8 mouse cellular contexts compared by ENCODE assay signal in genomic region chr11:50131801-50132201, GRCm38 (mm10). TPM values are rescaled to one million over a fixed set of nuclear protein-coding genes. Genes with fewer than 3 reads are reported as not detected.
DNase-seq lines count a peak whose midpoint lies in the region; ATAC-seq and TF ChIP-seq lines count a peak whose summit lies in the region.

No protein-coding gene starts in this region.

- peaks cover 34% of the 10 kb centered on the region for H3K4me1 ChIP-seq in heart, embryonic 10.5 days
- no peaks in the 10 kb centered on the region for H3K4me1 ChIP-seq in embryonic facial prominence, embryonic 11.5 days (ENCODE audit: control insufficient read depth, insufficient read depth, low read length)
- peaks cover 8% of the 10 kb centered on the region; the same call in 1 of the 2 replicates for H3K4me1 ChIP-seq in kidney, embryonic 14.5 days (ENCODE audit: control insufficient read depth, insufficient read depth, low read length)

- ATAC-seq in embryonic facial prominence, embryonic 11.5 days (replicated peaks; ENCODE audit: insufficient number of reproducible peaks, low FRiP score, low TSS enrichment, low read depth), result no peak
- ATAC-seq in kidney, embryonic 14.5 days (ENCODE audit: low FRiP score, low TSS enrichment), result no peak

- peak overlapping the region; percentile 99 for H3K27ac ChIP-seq in heart, embryonic 10.5 days
- 0 out of 2 replicates have a peak overlapping the region, but pooled peaks have one; percentile 70 for H3K27ac ChIP-seq in embryonic facial prominence, embryonic 11.5 days (replicated peaks; ENCODE audit: low read depth, low read length)
- peak overlapping the region; percentile 83; the same call in 1 of the 2 replicates for H3K27ac ChIP-seq in kidney, embryonic 14.5 days (ENCODE audit: low read depth, low read length)

- 22% methylated on average over 10 of the region's 10 CpGs for WGBS in heart, embryonic 10.5 days
- 23% methylated on average over 10 of the region's 10 CpGs for WGBS in embryonic facial prominence, embryonic 11.5 days
- WGBS in kidney, embryonic 14.5 days, result 20% methylated on average over 10 of the region's 10 CpGs

- no peak for DNase-seq in heart, embryonic 10.5 days (ENCODE audit: low spot score)
- DNase-seq in heart, postnatal 36 days, result no peak
- DNase-seq in embryonic facial prominence, embryonic 11.5 days (ENCODE audit: low spot score), result no peak
- DNase-seq in gastrocnemius, adult 18-20 months (ENCODE audit: low spot score), result no peak
- no peak for DNase-seq in urinary bladder, postnatal 10 days (ENCODE audit: low spot score)

- no peaks in the 10 kb centered on the region for H3K27me3 ChIP-seq in heart, embryonic 10.5 days (ENCODE audit: insufficient read depth, poor library complexity, severe bottlenecking)
- peaks cover 3% of the 10 kb centered on the region for H3K27me3 ChIP-seq in C2C12 (ENCODE audit: control insufficient read depth, insufficient read depth, insufficient read length)
- H3K27me3 ChIP-seq in embryonic facial prominence, embryonic 11.5 days (ENCODE audit: control insufficient read depth, insufficient read depth, low read length), result no peaks in the 10 kb centered on the region
- no peaks in the 10 kb centered on the region for H3K27me3 ChIP-seq in kidney, embryonic 14.5 days (ENCODE audit: control insufficient read depth, insufficient read depth, low read length)
- H3K27me3 ChIP-seq in myocyte (ENCODE audit: control insufficient read depth, insufficient read depth, insufficient read length), result no peaks in the 10 kb centered on the region

- H3K79me3 ChIP-seq in C2C12 (ENCODE audit: low read depth), result peaks cover 4% of the 10 kb centered on the region

- TF ChIP-seq CTCF in C2C12 (IDR thresholded peaks at IDR 0.05; ENCODE audit: control insufficient read depth, insufficient read depth, insufficient read length), result no peak

- peak overlapping the region; percentile 100 for H3ac ChIP-seq in C2C12 (ENCODE audit: control insufficient read depth, insufficient read length, low read depth)
- H3ac ChIP-seq in myocyte (ENCODE audit: control insufficient read depth, insufficient read length), result peak overlapping the region; percentile 90

- H3K4me3 ChIP-seq in heart, embryonic 10.5 days, result peak overlapping the region; percentile 92
- H3K4me3 ChIP-seq in C2C12 (ENCODE audit: insufficient read depth, poor library complexity, severe bottlenecking) (peak overlapping the region; percentile 84), myocyte (peak overlapping the region; percentile 73)
- H3K4me3 ChIP-seq in embryonic facial prominence, embryonic 11.5 days (ENCODE audit: low read depth, low read length), result peak overlapping the region; percentile 84
- peak overlapping the region; percentile 89 for H3K4me3 ChIP-seq in kidney, embryonic 14.5 days (ENCODE audit: low read length)

- peak overlapping the region; percentile 81 for H3K4me2 ChIP-seq in embryonic facial prominence, embryonic 11.5 days (ENCODE audit: low read depth, low read length)
- H3K4me2 ChIP-seq in kidney, embryonic 14.5 days (replicated peaks; ENCODE audit: low read depth, low read length), result peak overlapping the region; percentile 85
- peak overlapping the region; percentile 85 for H3K4me2 ChIP-seq in myocyte (ENCODE audit: low read depth)

- intact Hi-C loops in heart, postnatal 36 days (cut with DNase I), result loop anchor here (1.0 kb wide), 1 partner anchor 146 kb away; no protein-coding TSS in a partner anchor

- peaks cover 15% of the 10 kb centered on the region for H3K36me3 ChIP-seq in heart, embryonic 10.5 days
- H3K36me3 ChIP-seq in C2C12 (ENCODE audit: control insufficient read depth, insufficient read depth) (peaks cover 7% of the 10 kb centered on the region), myocyte (ENCODE audit: control insufficient read depth, insufficient read depth) (peaks cover 7% of the 10 kb centered on the region)
- no peaks in the 10 kb centered on the region for H3K36me3 ChIP-seq in embryonic facial prominence, embryonic 11.5 days (replicated peaks; ENCODE audit: control insufficient read depth, insufficient read depth, low read depth, low read length)
- H3K36me3 ChIP-seq in kidney, embryonic 14.5 days (ENCODE audit: control insufficient read depth, insufficient read depth, low read length), result peaks cover 12% of the 10 kb centered on the region

- H3K9ac ChIP-seq in embryonic facial prominence, embryonic 11.5 days (replicated peaks; ENCODE audit: low read length), result peak overlapping the region; percentile 99
- H3K9ac ChIP-seq in kidney, embryonic 14.5 days (ENCODE audit: low read depth, low read length), result peak overlapping the region; percentile 98

- TF ChIP-seq POLR2A in myocyte (IDR thresholded peaks at IDR 0.05; ENCODE audit: insufficient read length, low read depth), result no peak

- H3K79me2 ChIP-seq in C2C12 (ENCODE audit: control insufficient read depth, insufficient read depth) (peaks cover 15% of the 10 kb centered on the region), myocyte (ENCODE audit: control insufficient read depth, insufficient read depth) (peaks cover 9% of the 10 kb centered on the region)

- no peaks in the 10 kb centered on the region for H3K9me3 ChIP-seq in heart, embryonic 10.5 days
- no peaks in the 10 kb centered on the region for H3K9me3 ChIP-seq in embryonic facial prominence, embryonic 11.5 days (replicated peaks; ENCODE audit: control insufficient read depth, low read length)
- H3K9me3 ChIP-seq in kidney, embryonic 14.5 days (ENCODE audit: control insufficient read depth, low read length), result no peaks in the 10 kb centered on the region

TF ChIP-seq in C2C12, 6 proteins besides CTCF, POLR2A, EP300 and RAD21:
- no peak for TF ChIP-seq USF1 (IDR thresholded peaks at IDR 0.05; ENCODE audit: low read depth)
- TF ChIP-seq MYOG (IDR thresholded peaks at IDR 0.05; ENCODE audit: control insufficient read depth, extremely low read depth, insufficient read length), result no peak
- no peak for TF ChIP-seq MAX (IDR thresholded peaks at IDR 0.05)
- TF ChIP-seq FOSL1 (IDR thresholded peaks at IDR 0.05; ENCODE audit: insufficient read depth, low read length, poor library complexity, severe bottlenecking), result no peak
- TF ChIP-seq CEBPB (IDR thresholded peaks at IDR 0.05; ENCODE audit: low read depth), result no peak
- no peak for TF ChIP-seq MYOD1 (IDR thresholded peaks at IDR 0.05; ENCODE audit: control insufficient read depth, insufficient read length, low read depth)

TF ChIP-seq in myocyte, 11 proteins besides CTCF, POLR2A, EP300 and RAD21:
- TF ChIP-seq CEBPB (IDR thresholded peaks at IDR 0.05; ENCODE audit: insufficient read depth, poor library complexity, severe bottlenecking) (no peak), MAX (IDR thresholded peaks at IDR 0.05; ENCODE audit: low read depth) (no peak), MYOG (IDR thresholded peaks at IDR 0.05; ENCODE audit: control insufficient read depth in 1 of 3, insufficient read depth in 1 of 3, insufficient read length in 2 of 3, low read depth in 2 of 3) (no peak), SRF (IDR thresholded peaks at IDR 0.05; ENCODE audit: control insufficient read depth, insufficient read length, low read depth) (no peak), TCF3 (IDR thresholded peaks at IDR 0.05; ENCODE audit: insufficient read length, low read depth) (no peak), POLR2AphosphoS2 (IDR thresholded peaks at IDR 0.05; ENCODE audit: insufficient read length, low read depth) (no peak), TCF12 (IDR thresholded peaks at IDR 0.05; ENCODE audit: insufficient read depth, poor library complexity, severe bottlenecking) (no peak)

RNA-seq across cellular contexts. Expression of gene Tbc1d9b, which starts 0.6 kb away (rescaled TPM):
- polyA plus RNA-seq in heart, embryonic 10.5 days (2016; fragmentation: Nextera tagmentation; extraction: Ambion mirVana), result 29.5 and 36.5 TPM in 2 replicates
- total RNA-seq in heart, postnatal 36 days (2021), result 10 to 100 TPM; 43.8 to 49.7 TPM
- 26.4 TPM for polyA plus RNA-seq in C2C12 (2012; fragmentation: generic; extraction: Trizol)
- 24.8 and 26.0 TPM in 2 replicates for polyA plus RNA-seq in embryonic facial prominence, embryonic 11.5 days (2014; fragmentation: Nextera tagmentation; extraction: Ambion mirVana)
- 22.8 and 36.8 TPM in 2 replicates for polyA plus RNA-seq in kidney, embryonic 14.5 days (2014; fragmentation: Nextera tagmentation; extraction: Ambion mirVana)
- polyA plus RNA-seq in myocyte (2012; fragmentation: generic; extraction: Trizol), result 36.6 TPM
- 10 to 100 TPM; 21.3 to 22.8 TPM for total RNA-seq in gastrocnemius, adult 18-20 months (2021)

RNA-seq across cellular contexts. Expression of gene Mrnip, which starts 42.4 kb away (rescaled TPM):
- 15.6 and 21.7 TPM in 2 replicates for polyA plus RNA-seq in heart, embryonic 10.5 days (2016; fragmentation: Nextera tagmentation; extraction: Ambion mirVana)
- total RNA-seq in heart, postnatal 36 days (2021), result 1 to 10 TPM; 1.8 to 2.4 TPM
- polyA plus RNA-seq in C2C12 (2012; fragmentation: generic; extraction: Trizol), result 4.7 TPM
- polyA plus RNA-seq in embryonic facial prominence, embryonic 11.5 days (2014; fragmentation: Nextera tagmentation; extraction: Ambion mirVana), result 24.9 and 25.5 TPM in 2 replicates
- 21.8 and 22.0 TPM in 2 replicates for polyA plus RNA-seq in kidney, embryonic 14.5 days (2014; fragmentation: Nextera tagmentation; extraction: Ambion mirVana)
- polyA plus RNA-seq in myocyte (2012; fragmentation: generic; extraction: Trizol), result 7.8 TPM
- total RNA-seq in gastrocnemius, adult 18-20 months (2021), result 1 to 10 TPM; 2.4 to 2.7 TPM
